Mouse (Mus musculus) 3T3-L1 (cell line): ENCODE results near the gene Gm20388.

ENCODE experiments used
- DNase-seq: peaks from one replicate; pipeline ENCODE4 v3.0.0-alpha.2; 2015; ENCODE audit warnings: low read depth, low spot score

Gene Gm20388

DNA sequence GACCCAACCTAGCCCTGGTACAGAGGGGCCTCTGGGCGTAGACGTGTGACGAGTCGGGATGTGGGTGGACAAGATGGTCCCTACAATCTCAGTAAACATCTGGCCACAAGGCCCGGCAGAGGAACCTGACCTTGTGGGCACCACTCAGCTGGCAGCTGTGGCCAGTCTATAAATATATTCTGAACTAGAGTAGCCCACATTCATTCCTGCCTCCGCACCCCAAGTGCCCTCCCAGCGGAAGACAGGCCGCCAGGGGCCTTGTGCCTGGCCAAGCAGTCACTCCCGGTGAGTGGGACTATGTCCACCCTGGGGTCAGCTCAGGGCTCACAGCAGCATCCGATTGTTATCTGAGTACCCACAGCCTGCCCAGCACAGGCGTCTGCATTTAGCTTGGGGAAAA is 2327.6 kb downstream of the Gm20388 start:
- DNase-seq, result no peak

- no peak for DNase-seq
These were observed 2328.1 kb downstream of the Gm20388 start for GRCm38 (mm10) chr8:122238731-122239130.

GRCm38 (mm10) chr8:122240241-122241026 is 2329.8 kb downstream of the Gm20388 start:
- DNase-seq, result no peak

- DNase-seq, result no peak
These were observed 2332.7 kb downstream of the Gm20388 start for GRCm38 (mm10) chr8:122243310-122243709.

GRCm38 (mm10) chr8:122245161-122245560 is 2334.5 kb downstream of the Gm20388 start:
- no peak for DNase-seq

- peak; percentile 54 for DNase-seq
These were observed 2335.9 kb downstream of the Gm20388 start for GRCm38 (mm10) chr8:122246257-122247211.

DNA sequence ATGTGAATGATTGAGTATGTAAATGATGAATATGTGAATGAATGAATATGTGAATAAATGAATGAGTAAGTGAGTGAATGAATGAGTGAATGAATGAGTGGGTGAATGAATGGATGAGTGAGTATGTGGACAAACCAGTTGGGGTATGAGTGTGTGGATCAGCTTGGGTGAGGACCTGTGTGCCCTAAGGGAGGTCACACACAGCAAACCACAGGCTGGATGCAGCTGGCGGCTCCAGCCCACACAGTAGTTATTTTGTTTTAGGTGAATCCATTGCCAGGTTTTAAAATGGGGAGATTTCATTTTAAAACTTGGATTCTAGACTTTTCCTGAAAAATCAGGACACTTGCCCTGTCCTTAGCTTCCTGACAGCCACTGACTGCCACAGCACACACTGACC is 2341.1 kb downstream of the Gm20388 start:
- no peak for DNase-seq

DNA sequence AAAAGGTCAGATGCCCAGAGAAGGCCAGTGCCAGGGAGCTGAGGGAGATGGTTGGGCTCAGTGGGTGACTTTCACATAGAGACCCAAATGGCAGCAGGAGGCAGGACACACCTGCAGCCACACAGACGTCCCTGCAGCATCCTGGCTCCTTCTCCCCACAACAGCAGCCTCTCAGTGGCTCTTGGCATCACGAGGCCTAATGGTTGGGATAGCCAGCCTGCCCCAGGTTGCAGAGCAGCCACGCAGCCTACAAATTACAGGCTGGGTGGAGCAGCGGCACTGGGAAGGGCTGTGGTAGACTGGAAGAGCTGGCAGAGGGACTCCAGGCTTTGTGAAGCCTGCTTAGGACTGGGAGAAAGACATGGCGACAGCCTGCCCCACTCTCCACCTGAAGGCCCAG is 2341.7 kb downstream of the Gm20388 start:
- no peak for DNase-seq

DNA sequence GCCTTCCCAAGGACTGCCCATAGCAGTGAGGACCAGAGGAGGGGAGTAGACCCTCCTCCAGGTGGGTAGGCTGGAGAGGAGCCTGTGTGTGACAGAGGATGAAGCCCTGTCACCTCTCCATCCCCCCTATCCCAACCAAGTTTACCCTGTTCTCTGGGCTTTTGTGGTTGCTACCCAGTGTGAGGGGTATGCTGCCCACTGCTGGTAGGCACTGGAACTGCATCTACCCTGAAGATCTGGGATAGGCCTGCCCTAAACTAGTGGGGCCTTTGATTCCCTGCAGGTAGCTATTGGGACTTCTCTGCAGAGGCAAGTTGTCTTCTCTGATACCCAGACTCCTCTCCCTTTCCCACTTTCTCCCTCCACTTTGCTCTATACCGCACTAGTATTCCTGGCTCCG is 2348.7 kb downstream of the Gm20388 start:
- DNase-seq, result peak; percentile 66

- no peak for DNase-seq
These were observed 2350.1 kb downstream of the Gm20388 start for GRCm38 (mm10) chr8:122260755-122261154.

DNA sequence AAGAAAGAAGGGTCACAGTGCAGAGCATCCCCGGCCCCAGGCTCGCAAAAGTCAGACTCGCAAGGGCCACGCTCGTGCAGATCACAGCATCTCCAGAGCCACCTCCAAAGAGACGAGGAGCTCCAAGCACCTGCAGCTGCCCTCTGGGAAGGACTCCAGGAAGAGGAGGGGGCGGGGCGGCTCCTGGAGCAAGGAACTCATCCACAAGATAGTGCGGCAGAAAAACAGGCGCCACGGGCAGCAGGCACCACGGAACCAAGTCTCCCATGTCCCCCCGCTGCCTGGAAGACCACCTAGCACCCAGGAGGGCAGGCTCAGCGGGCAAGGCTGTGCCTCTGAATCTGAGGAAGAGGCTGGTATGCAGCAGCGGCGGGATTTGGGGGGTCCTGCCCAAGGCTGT is 2352.2 kb downstream of the Gm20388 start:
- no peak for DNase-seq

- DNase-seq, result no peak
These were observed 2353.6 kb downstream of the Gm20388 start for GRCm38 (mm10) chr8:122264243-122264642.

GRCm38 (mm10) chr8:122265522-122265921 is 2354.9 kb downstream of the Gm20388 start:
- DNase-seq, result no peak

DNA sequence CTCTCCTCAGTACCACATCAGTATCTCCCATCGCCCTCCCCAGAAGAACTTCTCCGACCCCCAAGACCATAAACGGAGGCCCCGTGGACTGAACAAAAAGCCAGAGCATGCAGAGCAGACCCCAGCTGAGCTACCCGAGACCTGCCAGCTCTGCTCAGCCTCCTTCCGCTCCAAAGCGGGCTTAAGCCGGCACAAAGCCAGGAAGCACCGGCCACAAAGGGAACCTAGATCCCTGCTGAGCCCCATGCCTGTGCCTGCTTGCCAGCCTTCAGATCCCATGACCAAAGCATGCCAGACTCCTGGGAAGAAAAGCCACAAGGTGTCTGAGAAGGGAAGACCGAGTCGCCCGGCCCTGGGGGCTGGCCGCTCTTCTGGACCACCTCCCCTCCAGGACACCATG is 2356.2 kb downstream of the Gm20388 start:
- DNase-seq, result no peak

DNA sequence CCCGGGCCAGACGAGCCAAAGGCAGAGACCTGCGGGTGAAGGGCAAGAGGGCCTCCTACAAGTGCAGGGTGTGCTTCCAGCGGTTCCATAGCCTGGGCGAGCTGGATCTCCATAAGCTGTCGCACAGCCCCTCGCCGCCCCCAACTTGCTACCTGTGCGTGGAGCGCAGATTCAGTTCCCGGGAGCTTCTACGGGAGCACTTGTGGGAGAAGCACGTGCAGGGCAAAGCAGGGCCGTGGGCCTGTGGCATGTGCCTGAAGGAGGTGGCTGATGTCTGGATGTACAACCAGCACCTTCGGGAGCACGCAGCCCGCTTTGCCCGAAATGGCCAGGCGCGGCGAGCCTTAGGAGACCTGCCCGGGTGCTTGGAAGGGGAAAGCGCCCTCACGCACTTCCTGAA is 2358.2 kb downstream of the Gm20388 start:
- DNase-seq, result no peak

DNA sequence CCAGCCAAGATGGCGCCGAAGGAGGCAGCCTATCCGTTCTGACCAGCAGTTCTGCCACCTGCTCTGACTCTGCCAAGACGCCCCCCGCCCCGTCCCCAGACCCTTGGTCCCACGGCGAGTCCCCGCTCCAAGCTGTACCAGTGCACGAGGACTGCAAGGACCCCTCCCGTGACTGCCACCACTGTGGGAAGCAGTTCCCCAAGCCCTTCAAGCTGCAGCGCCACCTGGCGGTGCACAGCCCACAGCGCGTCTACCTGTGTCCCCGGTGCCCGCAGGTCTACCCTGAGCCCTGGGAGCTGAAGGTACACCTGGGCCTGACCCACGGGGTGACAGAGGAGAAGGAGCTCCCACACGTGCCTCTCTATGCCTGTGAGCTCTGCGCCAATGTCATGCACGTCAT is 2358.8 kb downstream of the Gm20388 start:
- DNase-seq, result peak; percentile 43

- no peak for DNase-seq
These were observed 2359.9 kb downstream of the Gm20388 start for GRCm38 (mm10) chr8:122270555-122270954.

DNA sequence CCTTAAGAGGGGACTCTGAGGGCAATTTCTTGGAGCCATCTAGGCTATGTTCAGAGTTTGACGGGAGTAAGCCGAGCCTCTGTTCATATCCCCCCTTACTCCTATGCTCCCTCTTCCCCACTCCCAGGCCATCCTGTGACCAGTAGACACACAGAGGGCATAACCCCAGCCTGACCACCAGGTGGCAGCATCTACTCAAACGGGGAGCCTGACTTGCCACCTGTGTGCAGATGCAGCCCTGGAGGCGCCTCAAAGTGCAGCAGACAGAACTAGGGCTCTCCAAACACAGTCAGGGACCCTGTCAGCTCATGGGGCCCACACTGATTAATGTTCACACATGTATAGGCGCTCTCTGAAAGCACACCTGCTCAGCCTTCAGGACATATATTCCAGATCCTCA is 2362.5 kb downstream of the Gm20388 start:
- peak; percentile 83 for DNase-seq

GRCm38 (mm10) chr8:122273826-122274225 is 2363.2 kb downstream of the Gm20388 start:
- DNase-seq, result no peak

DNA sequence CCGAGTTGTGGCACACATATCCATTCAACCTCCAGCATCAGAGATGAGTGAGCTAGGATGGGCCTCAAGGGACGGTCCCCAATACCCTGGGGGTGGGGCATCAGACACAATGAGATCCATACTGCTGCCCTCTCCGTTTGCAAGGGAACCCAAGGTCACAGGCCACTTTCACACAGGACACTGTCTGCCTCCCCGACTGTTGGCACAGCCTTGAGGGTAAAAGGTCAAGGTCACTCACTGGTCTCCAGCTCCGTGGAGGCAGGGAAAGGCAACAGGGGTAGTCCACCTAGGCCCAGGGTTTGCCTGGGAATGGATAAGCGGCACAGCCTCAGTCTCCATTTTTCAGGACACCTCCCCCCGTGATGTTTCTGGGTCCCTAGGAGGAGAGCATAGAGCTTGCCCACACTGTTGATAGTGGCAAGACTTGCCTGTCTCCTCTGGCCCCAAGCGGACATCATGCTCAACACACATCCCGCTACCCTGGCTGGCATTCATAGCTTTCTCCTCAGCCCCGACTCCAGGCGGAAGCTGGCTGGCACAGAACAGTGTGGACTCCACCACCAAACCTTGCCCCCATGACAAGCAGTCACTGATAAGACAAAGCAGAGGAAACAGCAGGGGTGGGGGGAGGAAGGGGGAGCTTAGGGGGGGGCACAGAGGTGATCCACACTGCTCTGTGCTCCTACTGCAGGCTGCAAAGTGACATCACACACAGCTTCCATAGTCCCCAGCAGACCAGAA is 2364.2 kb downstream of the Gm20388 start:
- DNase-seq, result no peak

DNA sequence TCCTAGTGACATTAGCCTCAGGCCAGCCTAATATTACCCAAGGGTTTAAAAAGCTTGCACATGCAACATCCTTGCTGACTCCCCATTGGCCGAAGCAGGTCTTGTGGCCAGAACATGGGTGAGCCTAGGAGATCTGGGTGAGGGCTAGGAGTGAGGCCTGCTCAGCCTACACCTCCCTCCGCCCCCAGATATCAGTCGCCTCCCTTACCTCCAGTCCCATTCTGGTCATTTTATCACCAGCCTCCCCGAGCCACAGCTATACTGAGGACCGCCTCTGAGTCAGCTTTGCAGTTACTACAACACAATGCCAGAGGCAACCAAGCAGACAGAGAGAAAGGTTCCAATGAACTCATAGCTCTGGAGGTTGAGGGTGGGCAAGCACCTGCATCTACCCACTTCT is 2365.7 kb downstream of the Gm20388 start:
- DNase-seq, result no peak
